8 mouse cellular contexts compared by ENCODE assay signal in genomic region chr1:169969516-169969886, GRCm38 (mm10). TPM values are rescaled to one million over a fixed set of nuclear protein-coding genes. Genes with fewer than 3 reads are reported as not detected.
DNase-seq lines count a peak whose midpoint lies in the region; ATAC-seq and TF ChIP-seq lines count a peak whose summit lies in the region.

No protein-coding gene starts in this region.

- peaks cover 23% of the 10 kb centered on the region; the same call in 1 of the 2 replicates for H3K36me3 ChIP-seq in embryonic facial prominence, embryonic 12.5 days
- H3K36me3 ChIP-seq in intestine, embryonic 14.5 days (ENCODE audit: control insufficient read depth, insufficient read depth, low read length) = peaks cover 25% of the 10 kb centered on the region
- peaks cover 19% of the 10 kb centered on the region for H3K36me3 ChIP-seq in neural tube, embryonic 12.5 days

- H3K9me3 ChIP-seq in embryonic facial prominence, embryonic 12.5 days = no peaks in the 10 kb centered on the region
- no peaks in the 10 kb centered on the region for H3K9me3 ChIP-seq in intestine, embryonic 14.5 days (ENCODE audit: control insufficient read depth, low read length)
- no peaks in the 10 kb centered on the region for H3K9me3 ChIP-seq in neural tube, embryonic 12.5 days

- TF ChIP-seq CTCF in left cerebral cortex, adult 2 months (IDR thresholded peaks at IDR 0.05) = no peak

- DNase-seq in left cerebral cortex, adult 2 months (ENCODE audit: extremely low spot score in 1 of 2, low spot score in 2 of 2) = no peak
- no peak for DNase-seq in left cerebral cortex, adult 9 months (ENCODE audit: low spot score in 2 of 2)
- no peak for DNase-seq in intestine, embryonic 14.5 days (ENCODE audit: low spot score)
- no peak for DNase-seq in layer of hippocampus, postnatal 25 days (ENCODE audit: extremely low spot score in 1 of 2, low spot score in 1 of 2)
- DNase-seq in c-Kit-positive CD71-positive TER-119-positive erythroid progenitor cells, embryonic 14.5 days (ENCODE audit: low spot score) = no peak
- DNase-seq in layer of hippocampus, postnatal 36 days = no peak

- H3K4me2 ChIP-seq in embryonic facial prominence, embryonic 12.5 days (replicated peaks) = peak overlapping the region; percentile 77
- peak overlapping the region; percentile 90 for H3K4me2 ChIP-seq in intestine, embryonic 14.5 days (ENCODE audit: low read length)
- peak overlapping the region; percentile 79 for H3K4me2 ChIP-seq in neural tube, embryonic 12.5 days (replicated peaks)

- H3K27me3 ChIP-seq in embryonic facial prominence, embryonic 12.5 days = no peaks in the 10 kb centered on the region
- H3K27me3 ChIP-seq in intestine, embryonic 14.5 days (replicated peaks; ENCODE audit: control insufficient read depth, insufficient read depth, low read length) = no peaks in the 10 kb centered on the region
- no peaks in the 10 kb centered on the region for H3K27me3 ChIP-seq in neural tube, embryonic 12.5 days (replicated peaks)

- H3K9ac ChIP-seq in embryonic facial prominence, embryonic 12.5 days = peak overlapping the region; percentile 48; the same call in 1 of the 2 replicates
- peak overlapping the region; percentile 52 for H3K9ac ChIP-seq in intestine, embryonic 14.5 days (ENCODE audit: low read length)
- H3K9ac ChIP-seq in neural tube, embryonic 12.5 days = peak overlapping the region; percentile 54; the same call in 1 of the 2 replicates

- peak; percentile 22 for ATAC-seq in embryonic facial prominence, embryonic 12.5 days (ENCODE audit: insufficient number of reproducible peaks, insufficient read depth, low FRiP score, low TSS enrichment)
- ATAC-seq in intestine, embryonic 14.5 days (replicated peaks; ENCODE audit: low FRiP score, low TSS enrichment, low read depth) = peak; percentile 48; the same call in 1 of the 2 replicates
- peak; percentile 66 for ATAC-seq in neural tube, embryonic 12.5 days (ENCODE audit: low FRiP score, low read depth)

- peak overlapping the region; percentile 69 for H3K4me3 ChIP-seq in left cerebral cortex, adult 2 months
- peak overlapping the region; percentile 59 for H3K4me3 ChIP-seq in embryonic facial prominence, embryonic 12.5 days
- H3K4me3 ChIP-seq in intestine, embryonic 14.5 days (ENCODE audit: low read depth, low read length) = peak overlapping the region; percentile 69
- peak overlapping the region; percentile 67 for H3K4me3 ChIP-seq in neural tube, embryonic 12.5 days

- H3K27ac ChIP-seq in left cerebral cortex, adult 2 months = peak overlapping the region; percentile 82
- peak overlapping the region; percentile 82 for H3K27ac ChIP-seq in embryonic facial prominence, embryonic 12.5 days
- H3K27ac ChIP-seq in intestine, embryonic 14.5 days (ENCODE audit: low read depth) = peak overlapping the region; percentile 84
- H3K27ac ChIP-seq in neural tube, embryonic 12.5 days = 0 out of 2 replicates have a peak overlapping the region, but pooled peaks have one; percentile 42

- peaks cover 9% of the 10 kb centered on the region for H3K4me1 ChIP-seq in embryonic facial prominence, embryonic 12.5 days
- H3K4me1 ChIP-seq in intestine, embryonic 14.5 days (replicated peaks; ENCODE audit: control insufficient read depth, insufficient read depth, low read length) = peaks cover 13% of the 10 kb centered on the region
- peaks cover 8% of the 10 kb centered on the region for H3K4me1 ChIP-seq in neural tube, embryonic 12.5 days

- intact Hi-C loops in left cerebral cortex, adult 2 months (cut with DNase I) = loop anchor here (1.0 kb wide), 1 partner anchor 167 kb away; no protein-coding TSS in a partner anchor

- WGBS in embryonic facial prominence, embryonic 12.5 days = 0% methylated on average over 9 of the region's 9 CpGs
- WGBS in intestine, embryonic 14.5 days = 0% methylated on average over 9 of the region's 9 CpGs
- WGBS in neural tube, embryonic 12.5 days = under 1% methylated on average over 9 of the region's 9 CpGs

RNA-seq across cellular contexts. Expression of gene Hsd17b7, which starts 0.5 kb away (rescaled TPM):
- 10 to 100 TPM; 16.7 to 18.0 TPM for total RNA-seq in left cerebral cortex, adult 2 months (2021)
- 20.3 and 23.8 TPM in 2 replicates for polyA plus RNA-seq in embryonic facial prominence, embryonic 12.5 days (2016; fragmentation: Nextera tagmentation; extraction: Ambion mirVana)
- polyA plus RNA-seq in intestine, embryonic 14.5 days (2014; fragmentation: Nextera tagmentation; extraction: Ambion mirVana) = 20.0 and 21.6 TPM in 2 replicates
- polyA plus RNA-seq in neural tube, embryonic 12.5 days (2016; fragmentation: Nextera tagmentation; extraction: Ambion mirVana) = 27.9 and 29.0 TPM in 2 replicates
- 10 to 100 TPM; 17.4 to 19.2 TPM for total RNA-seq in layer of hippocampus, postnatal 25 days (2021)
- 10 to 100 TPM; 15.0 to 15.4 TPM for total RNA-seq in layer of hippocampus, postnatal 36 days (2021)

RNA-seq across cellular contexts. Expression of gene Ccdc190, which starts 41.1 kb away (rescaled TPM):
- total RNA-seq in left cerebral cortex, adult 2 months (2021) = 10 to 100 TPM; 15.3 to 21.5 TPM
- polyA plus RNA-seq in embryonic facial prominence, embryonic 12.5 days (2016; fragmentation: Nextera tagmentation; extraction: Ambion mirVana) = 0.47 TPM in 1 of 2 replicates, not detected in the other
- polyA plus RNA-seq in intestine, embryonic 14.5 days (2014; fragmentation: Nextera tagmentation; extraction: Ambion mirVana) = not detected in 2 replicates
- polyA plus RNA-seq in neural tube, embryonic 12.5 days (2016; fragmentation: Nextera tagmentation; extraction: Ambion mirVana) = 0.74 and 0.92 TPM in 2 replicates
- total RNA-seq in layer of hippocampus, postnatal 25 days (2021) = 10 to 100 TPM; 25.2 to 25.7 TPM
- total RNA-seq in layer of hippocampus, postnatal 36 days (2021) = 10 to 100 TPM; 22.9 to 24.7 TPM
